Mouse (Mus musculus) frontal cortex, adult (tissue): ENCODE measurements around the gene Ahdc1.
"Not testable (repeated sequence)": the region's sequence is repeated elsewhere in the genome, so short reads cannot be mapped to it uniquely, and the experiment has no call there.

ENCODE experiments used
- ATAC-seq: cut with Nextera tagmentation; 2 replicates; pipeline ENCODE4 v1.9.2; 2017; ENCODE audit warnings: mild to moderate bottlenecking, moderate library complexity, mixed read lengths; ENCODE audit not compliant: low TSS enrichment

Gene Ahdc1

GRCm38 (mm10) chr4:133096671-133097070, 85.6 kb downstream of the Ahdc1 start:
- not testable (repeated sequence) for ATAC-seq

DNA sequence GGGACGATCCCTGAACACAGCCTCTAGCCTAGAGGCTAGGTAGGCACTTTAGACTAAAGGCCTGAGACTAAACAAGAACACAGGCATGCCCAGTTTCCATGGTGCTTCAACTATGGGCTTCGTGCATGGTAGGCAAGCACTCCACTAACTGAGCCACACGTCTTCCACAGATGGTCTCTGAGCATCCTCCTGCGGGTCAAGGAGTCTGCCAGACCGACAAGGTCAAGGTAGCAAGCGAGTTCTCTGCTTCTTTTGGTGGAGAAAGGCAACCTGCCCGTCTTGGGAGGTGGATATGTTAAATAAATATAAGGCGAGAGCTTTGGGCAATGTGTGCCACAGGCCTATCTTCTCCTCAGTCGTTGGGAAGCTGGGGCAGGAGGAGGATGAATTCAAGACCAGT, 90.7 kb downstream of the Ahdc1 start:
- ATAC-seq: no peak

GRCm38 (mm10) chr4:133103525-133104193, 92.6 kb downstream of the Ahdc1 start:
- ATAC-seq: no peak

- no peak for ATAC-seq
These were observed 93.1 kb downstream of the Ahdc1 start for GRCm38 (mm10) chr4:133104194-133104569.

DNA sequence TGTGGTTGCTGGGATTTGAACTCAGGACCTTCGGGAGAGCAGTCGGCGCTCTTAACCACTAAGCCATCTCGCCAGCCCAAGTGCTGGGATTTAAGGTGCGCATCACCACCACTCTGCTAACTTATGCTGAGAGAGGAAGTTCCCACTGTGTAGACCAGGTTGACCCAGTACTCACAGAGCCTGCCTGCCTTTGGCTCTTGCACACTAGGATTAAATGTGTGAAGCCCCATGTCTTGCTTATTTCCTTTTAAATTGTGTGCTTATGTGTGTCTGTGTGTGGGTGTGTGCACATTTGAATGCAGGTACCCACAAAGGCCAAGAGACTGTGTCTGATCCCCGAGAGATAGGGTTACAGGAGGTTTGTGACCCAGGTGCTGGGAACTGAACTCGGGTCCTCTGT, 95.6 kb downstream of the Ahdc1 start:
- no peak for ATAC-seq

GRCm38 (mm10) chr4:133107788-133108281, 96.8 kb downstream of the Ahdc1 start:
- ATAC-seq: no peak

DNA sequence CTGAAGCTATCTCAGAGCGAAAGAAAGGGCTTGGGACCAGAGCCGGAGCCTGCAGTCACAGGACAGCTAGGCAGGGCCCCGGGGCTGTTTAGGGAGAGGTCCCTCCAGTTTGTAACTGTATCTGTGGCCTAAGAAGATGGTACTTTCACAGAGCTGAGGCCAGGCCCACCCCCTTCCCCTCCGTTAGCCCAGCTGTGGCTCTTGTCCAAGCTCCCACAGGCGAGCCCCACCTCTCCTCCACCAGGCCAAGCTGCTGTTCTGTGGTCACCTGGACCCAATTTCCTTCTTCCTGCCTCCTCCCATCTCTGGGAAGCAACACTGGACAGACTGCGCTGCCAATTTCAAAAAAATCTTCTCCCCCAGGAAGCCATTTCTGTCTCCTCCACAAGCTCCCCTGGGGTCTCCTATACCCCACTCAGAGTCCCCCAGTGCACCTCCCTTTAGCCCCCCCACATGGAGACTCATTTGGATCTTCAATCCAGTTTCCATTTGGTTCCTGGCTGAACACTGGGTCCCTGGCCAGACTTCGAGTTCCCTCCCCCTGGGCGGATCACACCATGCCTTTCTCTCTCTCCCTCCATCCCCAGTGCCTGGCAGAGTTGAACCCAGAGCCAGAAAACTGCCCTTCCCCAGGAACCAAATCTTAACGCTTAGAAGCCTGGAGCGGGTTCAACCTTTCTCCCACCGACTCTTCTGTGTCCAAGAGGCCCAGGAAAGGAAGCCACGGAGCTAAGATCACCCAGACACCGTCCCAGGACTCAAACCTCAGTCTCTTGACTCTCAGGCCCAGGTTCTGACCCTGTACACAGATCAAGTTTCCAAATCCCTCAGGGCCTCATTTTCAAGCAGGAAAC, 97.6 kb downstream of the Ahdc1 start:
- no peak for ATAC-seq

DNA sequence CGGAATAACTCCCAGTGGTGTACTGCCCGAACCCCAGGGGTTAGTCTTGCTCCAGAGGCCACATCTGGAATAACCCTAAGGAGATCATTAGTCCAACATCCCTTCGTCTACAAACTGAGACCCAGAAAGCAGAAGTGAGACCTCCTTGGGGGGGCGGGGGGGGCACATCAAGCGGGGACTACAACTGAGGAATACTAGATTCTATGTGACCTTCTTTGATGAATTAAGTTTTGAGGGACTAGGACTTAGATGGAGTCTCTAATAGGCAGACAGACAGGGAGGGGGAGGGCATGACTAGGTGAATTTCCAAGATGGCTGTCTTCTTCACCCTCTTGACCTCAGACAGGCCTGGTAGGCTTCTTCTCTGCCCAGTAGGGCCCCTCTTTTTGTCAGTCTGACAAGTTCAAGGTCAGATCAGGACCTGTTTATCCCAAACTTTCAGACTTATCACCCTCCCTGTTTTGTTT, 98.3 kb downstream of the Ahdc1 start:
- ATAC-seq: no peak

GRCm38 (mm10) chr4:133112175-133112838, 101.2 kb downstream of the Ahdc1 start:
- ATAC-seq: no peak

DNA sequence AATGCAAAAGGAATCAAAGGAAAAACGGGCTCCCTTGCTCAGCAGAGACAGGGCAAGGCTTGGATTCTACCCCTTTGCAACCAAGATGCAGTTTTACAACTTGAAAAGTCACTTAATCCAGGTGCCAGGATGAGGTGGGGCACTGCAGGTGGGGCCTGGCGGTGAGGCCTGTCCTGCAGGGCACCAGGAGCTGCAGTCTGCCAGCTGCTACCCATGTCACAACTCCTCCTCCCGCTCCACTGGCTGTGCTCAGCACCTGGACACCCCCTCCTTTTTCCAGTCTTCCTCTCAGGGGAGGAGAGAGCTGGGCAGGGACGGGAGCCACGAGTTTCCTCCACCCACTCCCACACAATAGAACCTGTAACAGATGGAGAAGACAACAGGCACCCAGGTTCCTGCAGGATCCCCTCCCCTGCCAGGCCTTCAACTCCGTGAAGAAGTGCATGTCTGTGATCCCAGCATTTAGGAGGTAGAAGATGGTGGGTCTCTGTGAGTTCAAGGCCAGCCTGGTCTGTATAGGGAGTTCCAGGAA, 102.4 kb downstream of the Ahdc1 start:
- no peak for ATAC-seq

- no peak for ATAC-seq
These were observed 103.7 kb downstream of the Ahdc1 start for GRCm38 (mm10) chr4:133114762-133115161.

- ATAC-seq: no peak
These were observed 104.8 kb downstream of the Ahdc1 start for GRCm38 (mm10) chr4:133115721-133116429.

- no peak for ATAC-seq
These were observed 105.9 kb downstream of the Ahdc1 start for GRCm38 (mm10) chr4:133116756-133117470.

- no peak for ATAC-seq
These were observed 106.7 kb downstream of the Ahdc1 start for GRCm38 (mm10) chr4:133117556-133118411.

DNA sequence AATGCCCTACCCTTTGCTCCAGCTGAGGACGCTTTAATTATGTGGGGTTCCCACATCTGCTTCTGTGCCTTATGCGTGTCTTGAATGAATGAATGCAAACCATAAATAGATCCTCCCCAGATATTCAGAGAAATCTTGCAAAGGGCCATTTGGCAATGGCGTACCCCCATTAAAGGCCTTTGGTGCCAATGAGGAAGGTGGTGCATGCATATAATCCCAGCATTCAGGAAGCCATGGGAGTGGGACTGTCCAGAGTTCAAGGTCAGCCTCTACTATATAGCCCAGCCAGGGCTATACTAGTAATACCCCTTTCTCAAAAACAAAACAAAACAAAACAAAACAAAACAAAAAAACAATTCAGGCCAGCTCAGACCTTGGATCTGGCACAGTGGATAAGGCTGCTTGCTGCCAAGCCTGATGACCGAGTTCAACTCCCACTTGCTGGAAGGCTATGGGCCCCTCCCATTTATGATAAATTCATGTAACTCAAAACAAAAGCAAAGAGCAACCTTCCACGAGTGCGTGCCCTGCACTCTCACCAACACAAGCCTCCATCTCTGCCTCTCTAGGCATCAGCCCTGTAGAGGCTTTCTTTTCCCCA, 107.8 kb downstream of the Ahdc1 start:
- ATAC-seq: no peak

DNA sequence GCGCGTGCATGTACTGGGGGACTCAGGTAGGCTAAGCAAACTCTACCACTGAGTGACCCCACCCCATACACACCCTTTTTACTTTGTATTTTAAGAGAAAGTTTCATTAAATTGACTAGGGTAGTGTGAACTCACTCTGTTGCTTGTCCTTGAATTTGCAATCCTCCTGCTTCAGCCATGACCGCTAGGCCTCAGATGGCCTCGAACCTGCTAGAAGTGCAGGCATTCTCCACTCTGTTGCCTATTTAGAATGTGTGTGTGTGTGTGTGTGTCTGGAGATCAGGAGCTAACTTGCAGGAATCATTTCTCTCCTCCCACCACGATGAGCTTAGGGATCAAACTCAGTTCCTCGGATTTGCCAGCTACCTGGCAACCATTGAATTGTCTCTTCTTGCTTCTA, 108.5 kb downstream of the Ahdc1 start:
- no peak for ATAC-seq

DNA sequence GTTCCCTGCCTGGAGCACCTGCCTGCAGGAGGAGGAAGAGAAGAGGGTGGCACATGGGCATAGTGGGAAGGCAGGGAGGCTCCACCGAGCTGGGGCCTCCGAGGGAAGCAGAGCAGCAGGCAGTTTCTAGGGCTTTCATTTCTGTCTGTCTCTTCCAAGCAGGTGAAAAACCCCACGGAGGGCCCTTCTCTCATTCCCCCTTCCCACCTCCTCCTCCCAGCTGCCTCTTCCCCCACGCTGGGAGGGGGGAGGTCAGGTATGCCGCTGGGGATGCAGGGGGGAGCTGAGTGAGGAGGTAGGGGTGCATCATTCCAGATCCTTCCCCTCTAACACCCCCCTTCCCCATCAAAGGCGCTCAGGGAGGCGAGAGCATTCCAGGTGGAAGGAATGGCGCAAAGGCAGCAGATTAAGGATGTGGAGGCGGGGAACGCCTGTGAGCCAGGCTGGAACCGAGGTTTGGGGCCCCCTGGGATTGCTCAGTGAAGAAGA, 109.8 kb downstream of the Ahdc1 start:
- ATAC-seq: peak; percentile 76

DNA sequence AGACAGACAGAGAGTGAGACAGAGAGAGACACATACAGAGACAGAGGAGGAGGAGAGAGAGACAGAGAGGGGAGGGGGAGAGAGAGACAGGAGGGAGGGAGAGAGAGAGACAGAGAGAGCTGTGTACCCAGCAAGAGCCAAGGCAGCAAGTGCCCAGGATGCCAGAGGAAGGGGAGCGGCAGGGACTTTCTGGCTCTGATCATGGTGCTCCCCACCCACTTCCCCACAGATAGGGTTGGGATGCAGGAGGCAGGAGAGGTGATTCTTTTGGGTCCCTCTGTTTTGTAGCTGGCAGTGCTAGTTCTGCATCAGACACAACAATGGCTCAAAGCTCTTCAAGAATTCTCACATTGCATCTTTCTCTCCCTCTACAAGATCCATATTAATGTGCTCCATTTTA, 110.4 kb downstream of the Ahdc1 start:
- no peak for ATAC-seq

- no peak for ATAC-seq
These were observed 111.0 kb downstream of the Ahdc1 start for GRCm38 (mm10) chr4:133121974-133122637.
